Mouse (Mus musculus) large intestine, adult 2 months (tissue): Measurements from ENCODE around the gene Cyb561. TPM values are rescaled to one million over a fixed set of nuclear protein-coding genes. Genes with fewer than 3 reads are reported as not detected.

Experiments
- polyA plus RNA-seq: library from polyadenylated mRNA; depleted of rRNA; stranded (reverse); fragments of >200 nt; gene quantifications from 2 replicates; pipeline ENCODE4 v1.2.3, GENCODE M21; 2012; rRNA removed

The Cyb561 gene
- polyA plus RNA-seq, 1 experiment, result 75.7 TPM

Other genes starting within 250 kb of the Cyb561 start
- gene Ace, start 14.6 kb upstream of the Cyb561 start, polyA plus RNA-seq, result 70.6 and 321 TPM in 2 replicates
- 0.05 TPM in 1 of 2 replicates, not detected in the other for gene Ace3, start 41.3 kb upstream of the Cyb561 start, polyA plus RNA-seq
- 1.3 and 2.0 TPM in 2 replicates for gene Kcnh6, start 54.8 kb upstream of the Cyb561 start, polyA plus RNA-seq
- gene Dcaf7, start 83.5 kb upstream of the Cyb561 start, polyA plus RNA-seq, result 27.3 and 41.3 TPM in 2 replicates
- gene Taco1, start 112.7 kb upstream of the Cyb561 start, polyA plus RNA-seq, result 10.2 and 15.5 TPM in 2 replicates
- gene Map3k3, start 131.3 kb upstream of the Cyb561 start, polyA plus RNA-seq, result 15.0 and 23.5 TPM in 2 replicates
- not detected in 2 replicates for gene Gm10840, start 207.5 kb upstream of the Cyb561 start, polyA plus RNA-seq
- gene Limd2, start 207.5 kb upstream of the Cyb561 start, polyA plus RNA-seq, result 32.3 and 40.7 TPM in 2 replicates
- gene Strada, start 248.8 kb upstream of the Cyb561 start, polyA plus RNA-seq, result 10.9 and 12.1 TPM in 2 replicates